Mouse (Mus musculus): ENCODE measurements around the gene Src. TPM values are rescaled to one million over a fixed set of nuclear protein-coding genes. Genes with fewer than 3 reads are reported as not detected.
"Not testable (repeated sequence)": the region's sequence is repeated elsewhere in the genome, so short reads cannot be mapped to it uniquely, and the experiment has no call there.

The Src gene
- 100 to 1,000 TPM; 100 to 104 TPM for total RNA-seq (2021)
- long read RNA-seq, experiment 1, partial matches to known transcripts, result 13 of 19 reads
- long read RNA-seq, experiment 1, other reads (novel, unspliced or antisense), result 4 of 19 reads
- long read RNA-seq, experiment 2, partial matches to known transcripts, result 1 of 25 reads
- long read RNA-seq, experiment 2, other reads (novel, unspliced or antisense), result 21 of 25 reads

DNA sequence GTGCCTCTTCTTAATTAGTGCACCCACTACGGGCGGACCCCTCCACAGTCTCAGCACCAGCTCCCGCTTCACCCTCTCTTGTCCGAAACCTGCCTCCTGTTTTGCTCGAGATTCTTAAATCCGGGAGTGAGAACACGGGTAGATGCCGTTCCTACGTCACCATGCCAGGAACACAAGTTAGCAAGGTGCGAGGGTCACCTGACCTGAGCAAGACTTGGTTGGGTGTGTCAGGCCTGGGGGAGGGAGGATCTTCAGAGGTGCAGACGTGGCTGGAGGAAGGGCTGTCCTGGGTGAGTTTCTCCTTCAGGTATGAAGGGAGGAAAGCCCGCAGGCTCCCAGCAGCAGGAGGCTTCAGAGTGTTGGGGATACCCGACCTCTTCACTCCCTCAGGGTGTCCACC lies at the start of gene Src:
Src (plus strand) TSS at position 239 of the 400 bp plus-strand sequence.
- intact Hi-C loops (cut with DNase I), result no loop called here
- DNase-seq (ENCODE audit: low spot score in 2 of 2), result no peak

DNA sequence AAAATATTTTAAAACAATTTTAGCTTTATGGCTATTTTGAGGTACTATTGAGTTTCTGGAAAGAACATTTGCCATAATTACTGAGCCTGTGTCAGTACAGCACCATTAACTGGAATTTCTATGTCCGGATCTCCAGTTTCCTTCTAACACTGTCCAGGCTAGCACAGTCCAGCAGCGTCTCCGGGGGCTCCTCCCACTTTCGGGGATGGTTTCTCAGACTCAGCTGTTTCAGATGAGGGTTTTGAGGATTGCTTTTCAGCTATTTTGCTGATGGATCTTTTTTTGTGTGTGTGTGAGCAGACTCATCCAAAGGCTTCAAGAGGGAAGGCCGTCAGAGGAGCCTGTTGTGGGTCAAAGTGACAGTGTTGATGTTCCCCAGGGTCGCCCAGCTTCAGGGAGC lies 46.5 kb upstream of the Src start:
- intact Hi-C loops (cut with DNase I), result no loop called here

DNA sequence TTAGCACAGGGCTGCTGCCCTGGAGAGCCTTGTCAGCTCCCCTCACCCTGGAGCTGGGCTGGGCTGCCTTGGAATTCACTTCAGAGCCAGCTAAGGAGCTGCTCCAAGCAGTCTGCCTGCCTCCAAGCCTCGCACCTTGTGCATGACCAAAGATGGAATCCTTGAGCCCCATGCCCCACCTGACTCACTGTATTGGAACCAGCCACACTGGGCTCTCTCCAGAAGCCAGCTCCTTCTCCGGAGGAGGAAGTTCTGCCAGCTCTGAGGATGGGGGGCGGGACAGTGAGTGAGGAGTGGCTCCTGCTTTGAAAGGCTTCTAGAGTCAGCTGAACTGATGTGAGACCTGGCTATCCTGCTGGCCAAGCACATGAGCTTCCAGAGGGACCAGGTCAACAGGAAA lies 44.6 kb upstream of the Src start:
- no peak for DNase-seq (ENCODE audit: low spot score in 2 of 2)
- intact Hi-C loops (cut with DNase I), result no loop called here

More for the DNA sequence above, 46.5 kb upstream of the Src start:
- DNase-seq (ENCODE audit: low spot score in 2 of 2), result no peak

DNA sequence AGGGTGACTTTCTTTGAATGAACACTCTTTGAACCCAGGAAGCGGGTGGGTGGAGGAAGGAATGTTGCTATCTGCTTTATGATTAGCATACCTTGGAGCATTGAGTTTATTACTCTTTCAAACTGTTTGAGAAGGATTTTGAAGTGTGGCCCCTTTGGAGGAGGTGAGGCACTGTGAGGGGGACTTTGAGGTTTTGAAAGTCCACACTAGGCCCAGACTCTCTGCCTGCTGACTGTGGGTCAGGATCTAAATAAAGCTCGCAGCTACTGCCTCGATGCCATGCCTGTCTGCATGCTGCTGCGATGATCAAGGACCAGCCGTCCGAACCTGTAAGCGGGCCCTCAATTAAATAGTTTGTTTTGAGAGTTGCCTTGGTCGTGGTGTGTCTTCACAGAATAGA lies 43.2 kb upstream of the Src start:
- intact Hi-C loops (cut with DNase I), result no loop called here
- DNase-seq (ENCODE audit: low spot score in 2 of 2), result no peak

DNA sequence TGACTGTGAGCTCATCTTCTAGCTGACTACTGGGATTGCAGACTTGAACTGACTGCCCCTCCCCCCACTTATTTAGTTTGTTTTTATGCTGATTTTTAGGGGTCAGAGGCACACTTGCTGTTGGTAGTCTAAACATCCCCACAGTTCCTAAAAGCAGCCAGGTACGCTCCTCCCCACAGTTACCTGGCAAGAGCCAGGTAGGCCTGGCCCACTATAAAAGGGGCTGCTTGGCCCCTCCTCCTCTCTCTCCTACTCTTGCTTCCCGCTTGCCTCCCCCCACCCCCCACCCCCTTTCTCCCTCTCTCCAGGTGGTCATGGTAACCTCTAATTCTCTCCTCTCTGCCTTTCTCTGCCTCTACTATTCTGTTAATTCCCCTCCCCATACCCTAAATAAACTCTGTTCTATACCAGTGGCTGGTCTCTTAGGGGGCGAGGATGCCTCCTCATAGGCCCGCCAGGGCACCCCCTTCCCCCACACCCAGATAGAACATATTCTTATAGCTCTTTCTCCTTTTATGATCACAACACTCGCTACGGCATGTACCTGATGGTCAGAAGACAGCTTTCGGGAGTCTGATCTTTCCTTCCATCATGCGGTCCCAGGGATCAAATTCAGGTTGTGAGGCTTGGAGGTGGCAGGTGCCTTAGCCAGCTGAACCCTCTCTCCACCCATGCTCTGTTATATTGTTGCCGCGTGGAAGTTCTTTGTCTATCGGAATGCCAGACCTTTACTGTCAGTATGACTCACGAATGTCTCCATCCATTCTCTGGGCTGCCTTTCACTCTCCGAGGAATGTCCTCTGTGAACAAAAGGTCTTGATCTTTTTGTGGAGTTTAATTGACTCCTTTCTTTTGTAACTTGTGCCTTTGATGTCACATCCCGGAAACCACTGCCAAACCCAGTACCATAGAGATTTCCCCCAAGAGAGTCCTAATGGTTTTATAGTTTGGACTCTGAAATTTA lies 42.2 kb upstream of the Src start:
- no peak for DNase-seq (ENCODE audit: low spot score in 2 of 2)
- intact Hi-C loops (cut with DNase I), result no loop called here

DNA sequence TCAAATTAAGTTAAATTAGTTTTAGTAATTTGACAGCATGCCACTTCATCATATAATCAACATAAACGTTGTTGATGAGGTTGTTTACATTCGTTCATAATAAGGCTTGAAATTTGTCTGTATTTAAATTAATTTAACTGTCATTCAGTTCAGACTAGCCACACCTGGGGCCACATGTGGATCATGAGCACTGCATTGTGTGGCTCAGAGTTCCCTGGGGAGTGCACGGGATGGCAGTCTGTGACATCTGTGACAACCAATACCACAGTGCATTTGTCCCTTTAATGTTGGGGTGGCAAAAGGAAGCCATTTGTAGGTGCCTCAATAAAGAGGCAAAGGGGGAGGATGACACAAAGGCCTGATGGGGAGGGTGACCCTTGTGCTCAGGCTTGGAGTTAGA lies 41.2 kb upstream of the Src start:
- intact Hi-C loops (cut with DNase I), result no loop called here
- no peak for DNase-seq (ENCODE audit: low spot score in 2 of 2)

DNA sequence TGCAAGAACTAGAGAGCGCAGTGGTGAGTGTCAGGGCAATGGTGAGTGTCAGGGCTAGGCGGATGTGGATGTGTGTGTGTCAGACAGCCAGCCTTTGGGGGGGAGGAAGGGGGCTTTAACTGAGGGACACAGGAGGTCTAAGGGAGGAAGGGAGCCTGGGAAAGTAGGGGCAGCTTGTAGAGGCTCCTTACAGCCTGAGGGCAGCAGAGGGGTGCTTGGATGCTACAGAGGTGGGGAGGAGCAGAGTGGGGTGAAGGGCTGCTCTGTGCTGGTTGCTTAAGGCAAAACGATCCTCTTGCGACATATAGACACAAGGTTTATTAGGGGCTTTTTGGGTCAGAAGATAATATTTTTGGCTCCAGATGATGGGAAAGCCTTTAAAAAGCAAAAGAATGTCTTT lies 33.4 kb upstream of the Src start:
- intact Hi-C loops (cut with DNase I), result no loop called here
- DNase-seq (ENCODE audit: low spot score in 2 of 2), result no peak

DNA sequence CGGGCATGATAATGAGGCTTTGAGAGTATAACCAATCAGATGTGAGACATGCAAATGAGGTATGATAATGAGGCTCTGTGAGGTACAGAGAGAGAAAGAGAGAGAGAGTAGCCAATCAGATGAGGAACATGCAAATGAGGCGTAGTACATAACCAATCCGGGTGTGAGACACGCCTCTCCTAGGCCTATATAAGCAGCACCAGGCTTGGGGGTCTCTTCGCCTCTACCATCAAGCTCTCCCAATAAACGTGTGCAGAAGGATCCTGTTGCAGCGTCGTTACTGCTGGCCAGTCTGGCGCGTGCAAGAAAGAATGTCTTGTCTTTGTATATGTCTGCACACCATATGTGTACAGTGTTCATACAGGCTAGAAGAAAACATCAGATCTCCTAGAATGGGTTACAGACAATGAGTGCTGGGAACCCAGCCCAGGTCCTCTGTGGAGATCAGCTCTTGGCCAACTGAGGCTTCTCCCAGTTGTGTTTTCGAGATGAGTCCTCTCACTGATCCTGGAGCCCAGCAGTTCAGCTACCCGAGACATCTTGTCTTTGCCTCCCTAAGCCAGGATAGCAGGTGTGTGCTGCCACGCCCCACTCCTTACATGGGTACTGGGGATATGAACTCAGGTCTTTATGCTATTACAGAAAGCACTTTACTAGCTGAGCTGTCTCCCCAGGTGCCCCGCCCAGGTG lies 29.2 kb upstream of the Src start:
- intact Hi-C loops (cut with DNase I), result not testable (repeated sequence)

DNA sequence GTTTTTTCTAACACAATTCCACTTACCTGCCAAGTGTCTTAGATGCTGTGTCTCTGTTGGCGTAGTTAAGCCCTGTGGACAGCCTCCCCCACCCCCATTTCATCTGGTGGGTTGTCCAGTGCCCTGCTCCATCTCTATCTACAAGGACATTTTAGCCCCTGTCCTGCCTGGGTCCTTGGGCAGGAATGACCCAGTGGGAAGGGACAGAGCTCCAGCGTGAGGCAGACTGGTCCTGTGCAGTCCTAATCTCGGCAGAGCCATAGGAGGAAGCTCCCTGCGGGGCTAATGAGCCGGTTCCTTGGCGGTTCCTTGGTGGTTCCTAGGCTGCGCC lies 28.7 kb upstream of the Src start:
- no peak for DNase-seq (ENCODE audit: low spot score in 2 of 2)
- intact Hi-C loops (cut with DNase I), result no loop called here

More for the DNA sequence above, 29.2 kb upstream of the Src start:
- DNase-seq (ENCODE audit: low spot score in 2 of 2), result not testable (repeated sequence)

DNA sequence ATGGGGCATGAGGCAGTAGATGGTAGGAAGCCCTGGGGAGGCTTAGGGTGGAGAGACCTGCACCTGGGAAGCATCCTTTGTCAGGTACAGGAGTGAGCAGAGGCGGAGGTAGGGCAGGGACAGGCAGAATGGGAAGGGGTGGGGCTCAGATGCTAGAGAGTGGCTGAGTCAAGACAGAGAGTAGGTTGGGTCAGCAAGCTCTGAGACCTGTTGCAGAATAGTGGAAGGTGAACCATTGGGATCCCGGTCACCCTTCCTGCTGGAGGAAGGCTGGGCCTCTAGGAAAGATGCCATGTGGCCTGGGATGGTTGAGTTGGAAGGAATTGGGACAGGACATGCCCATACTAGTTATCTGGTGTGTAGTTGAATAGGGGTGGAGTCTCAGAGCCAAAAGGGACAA lies 25.9 kb upstream of the Src start:
- DNase-seq (ENCODE audit: low spot score in 2 of 2), result no peak

DNA sequence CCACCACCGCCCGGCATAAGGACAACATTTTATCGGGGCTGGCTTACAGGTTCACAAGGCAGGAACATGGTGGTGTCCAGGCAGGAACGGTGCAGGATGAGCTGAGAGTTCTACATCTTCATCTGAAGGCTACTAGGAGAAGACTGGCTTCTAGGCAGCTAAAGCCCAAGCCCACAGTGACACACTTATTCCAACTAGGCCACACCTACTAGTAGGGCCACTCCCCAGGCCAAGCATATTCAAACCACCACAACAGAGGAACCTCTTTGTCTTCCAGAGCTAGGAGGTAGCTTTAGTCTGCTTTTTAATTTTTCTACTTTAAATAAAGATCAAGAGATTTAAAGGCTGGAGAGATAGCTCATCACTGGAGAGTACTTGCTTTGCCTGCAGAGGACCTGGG lies 24.7 kb upstream of the Src start:
- intact Hi-C loops (cut with DNase I), result no loop called here
- DNase-seq (ENCODE audit: low spot score in 2 of 2), result no peak

More for the DNA sequence above, 25.9 kb upstream of the Src start:
- intact Hi-C loops (cut with DNase I), result no loop called here

DNA sequence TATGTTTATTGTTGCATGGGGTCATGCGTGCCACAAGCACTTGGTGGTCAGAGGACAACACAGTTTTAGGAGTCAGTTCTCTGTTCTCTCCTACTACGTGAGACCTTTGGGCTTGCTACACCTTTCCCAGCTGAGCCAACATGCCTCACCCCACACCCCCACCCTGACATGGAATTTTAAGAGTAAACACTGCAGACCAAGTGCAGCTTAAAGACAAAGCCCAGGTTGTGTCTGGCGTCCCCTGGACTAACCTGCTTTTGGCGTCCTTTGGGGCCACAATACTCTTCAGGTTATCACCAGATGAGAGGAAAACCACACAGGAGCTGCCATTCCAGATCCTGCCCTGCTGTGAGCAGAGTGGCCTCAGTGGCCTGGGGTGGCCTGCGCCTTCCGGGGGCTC lies 23.4 kb upstream of the Src start:
- intact Hi-C loops (cut with DNase I), result no loop called here
- no peak for DNase-seq (ENCODE audit: low spot score in 2 of 2)

DNA sequence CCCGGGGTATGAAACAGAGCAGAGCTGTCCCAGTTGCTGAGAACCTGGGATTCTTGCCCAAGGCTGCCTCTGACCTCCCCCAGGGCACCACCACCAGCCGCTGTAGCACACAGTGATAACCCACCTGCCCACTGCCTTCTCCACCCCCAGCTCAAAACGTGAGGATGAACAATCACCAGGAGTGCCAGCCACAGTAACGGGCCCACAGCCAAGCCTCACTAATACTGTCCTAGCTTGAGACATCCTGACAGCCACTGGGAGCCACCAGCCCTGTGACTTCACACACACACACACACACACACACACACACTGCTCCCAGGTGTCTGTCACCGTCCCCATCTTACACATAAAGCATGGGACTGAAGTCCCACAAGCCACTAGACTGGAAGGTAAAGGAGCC lies 22.9 kb upstream of the Src start:
- intact Hi-C loops (cut with DNase I), result no loop called here
- no peak for DNase-seq (ENCODE audit: low spot score in 2 of 2)

DNA sequence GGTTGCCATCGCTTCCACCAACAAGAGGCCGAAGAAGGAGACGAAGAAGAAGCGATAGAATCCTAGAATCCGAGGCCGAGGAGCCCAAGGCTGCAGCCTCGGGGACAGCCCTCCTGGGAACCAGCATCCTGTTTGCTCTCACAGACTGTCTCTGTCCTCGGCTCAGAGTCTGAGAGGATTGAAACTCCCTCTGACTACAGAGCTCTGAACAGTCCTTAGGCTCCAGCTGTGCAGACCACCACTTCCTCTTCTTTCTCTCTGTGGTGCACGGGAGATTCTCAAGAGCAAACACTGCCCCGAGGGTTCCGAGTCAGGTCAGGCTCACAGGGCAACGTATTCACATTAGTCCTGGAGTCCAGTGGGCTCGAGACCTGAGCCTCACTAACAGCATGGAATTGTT lies 22.3 kb upstream of the Src start:
- intact Hi-C loops (cut with DNase I), result no loop called here
- DNase-seq (ENCODE audit: low spot score in 2 of 2), result no peak

DNA sequence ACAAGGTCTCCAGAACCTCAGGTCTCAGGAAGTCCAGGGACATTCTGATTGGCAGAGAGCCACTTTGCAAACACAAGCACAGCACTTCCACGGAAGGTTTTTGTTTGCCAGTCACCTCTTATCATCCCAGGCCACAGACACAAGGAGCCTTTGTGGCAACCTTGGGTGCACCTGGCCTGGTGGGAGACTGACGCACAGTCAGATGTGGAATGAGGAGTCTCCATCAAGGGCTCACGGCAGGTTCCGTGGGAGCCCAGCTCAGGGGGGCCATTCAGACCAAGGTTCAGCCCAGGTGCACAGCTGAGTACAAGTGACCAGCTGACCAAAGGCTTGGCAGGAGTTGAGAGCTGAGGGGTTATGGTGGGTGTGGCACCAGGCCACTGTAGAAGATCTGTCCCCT lies 20.9 kb upstream of the Src start:
- intact Hi-C loops (cut with DNase I), result no loop called here
- no peak for DNase-seq (ENCODE audit: low spot score in 2 of 2)

DNA sequence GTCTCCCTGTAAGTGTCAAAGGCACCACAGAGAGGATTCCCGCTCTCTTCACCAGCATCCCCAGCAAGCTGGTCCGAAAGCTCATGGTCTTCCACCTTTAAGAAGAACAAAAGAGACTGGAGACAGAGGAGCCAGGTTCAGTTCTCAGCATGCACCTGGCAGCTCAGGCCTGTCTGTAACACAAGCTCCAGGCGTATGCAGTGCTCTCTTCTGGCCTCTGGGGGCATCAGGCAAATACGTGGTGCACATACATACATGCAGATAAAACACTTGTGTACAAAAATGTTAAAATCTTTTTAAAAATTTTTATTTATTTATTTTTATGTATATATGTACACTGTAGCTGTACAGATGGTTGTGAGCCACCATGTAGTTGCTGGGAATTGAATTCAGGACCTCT lies 19.7 kb upstream of the Src start:
- intact Hi-C loops (cut with DNase I), result no loop called here
- DNase-seq (ENCODE audit: low spot score in 2 of 2), result no peak

DNA sequence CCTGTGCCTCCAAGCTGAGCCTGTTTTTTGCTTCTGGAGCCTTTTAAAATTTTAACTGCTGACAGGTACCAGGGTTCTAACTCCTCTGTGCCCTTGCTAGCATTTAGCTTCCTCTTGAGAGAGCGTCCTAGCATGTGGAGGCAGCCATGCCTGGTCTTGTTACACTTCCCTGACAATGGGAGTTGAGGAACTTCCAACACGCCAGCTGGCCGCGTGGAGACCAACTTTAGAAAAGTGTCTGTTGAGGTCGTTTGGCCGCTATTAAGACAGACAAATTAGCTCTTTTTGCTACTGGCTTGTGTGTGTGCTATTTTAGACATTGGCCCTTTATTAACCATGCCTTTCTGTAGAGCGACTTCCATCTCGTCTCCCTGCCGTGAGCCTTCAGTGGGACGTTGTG lies 18.4 kb upstream of the Src start:
- no peak for DNase-seq (ENCODE audit: low spot score in 2 of 2)
- intact Hi-C loops (cut with DNase I), result no loop called here

DNA sequence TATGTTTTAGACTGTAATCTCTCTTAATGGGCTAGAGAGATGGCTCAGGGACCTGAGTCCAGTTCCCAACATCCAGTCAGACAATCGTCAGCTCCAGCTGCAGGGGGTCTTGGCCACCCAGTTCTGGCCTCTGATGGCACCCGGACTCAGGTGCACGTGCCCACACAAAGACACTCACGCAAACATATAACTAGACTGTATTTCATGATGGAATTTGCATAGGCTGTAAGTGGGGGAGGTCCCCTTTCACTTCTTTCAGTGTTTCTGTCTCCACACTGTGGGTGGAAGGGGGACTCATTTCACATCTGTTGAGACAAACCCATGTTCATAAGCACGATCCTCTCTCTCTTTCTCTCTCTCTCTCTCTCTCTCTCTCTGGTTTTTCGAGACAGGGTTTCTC lies 17.8 kb upstream of the Src start:
- intact Hi-C loops (cut with DNase I), result no loop called here
- DNase-seq (ENCODE audit: low spot score in 2 of 2), result no peak

DNA sequence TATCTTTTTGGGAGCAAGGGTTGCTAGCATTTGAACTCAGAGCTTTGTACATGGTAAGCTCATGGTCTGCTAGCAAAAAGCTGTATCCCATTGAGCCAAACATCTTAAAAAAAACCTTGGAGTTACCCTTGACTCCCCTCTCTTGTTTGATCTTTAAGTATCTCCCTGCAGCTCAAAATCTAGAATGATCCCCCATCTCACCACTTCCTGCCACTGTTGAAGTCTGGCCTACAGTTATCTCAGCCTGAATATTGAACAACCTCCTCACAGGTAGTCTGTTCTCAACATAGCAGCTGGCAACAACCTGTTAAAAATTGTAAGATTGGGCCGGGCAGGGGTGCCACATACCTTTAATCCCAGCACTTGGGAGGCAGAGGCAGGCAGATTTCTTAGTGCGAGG lies 17.0 kb upstream of the Src start:
- intact Hi-C loops (cut with DNase I), result no loop called here
- no peak for DNase-seq (ENCODE audit: low spot score in 2 of 2)

DNA sequence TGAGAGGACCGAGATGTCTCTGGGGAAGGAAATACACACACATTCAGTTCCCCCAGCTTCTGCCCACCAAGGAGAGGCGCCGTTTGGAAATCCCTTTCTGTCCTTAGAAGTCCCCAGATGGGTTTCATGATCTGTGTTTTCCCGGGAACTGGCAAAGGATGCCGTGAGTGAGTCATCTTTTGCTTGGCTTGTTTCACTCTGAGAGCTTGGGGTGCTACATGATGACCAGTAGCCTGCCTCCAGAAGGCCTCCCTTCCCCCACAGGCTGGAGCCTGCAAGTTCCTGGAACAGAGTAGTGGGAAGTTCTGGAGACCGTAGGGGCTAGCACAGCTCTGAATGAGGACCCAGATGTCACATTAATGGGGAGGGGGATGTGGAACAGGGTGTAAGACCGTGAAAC lies 10.6 kb upstream of the Src start:
- intact Hi-C loops (cut with DNase I), result no loop called here
- peak in 1 of 2 experiments; percentile 67 for DNase-seq (ENCODE audit: low spot score in 2 of 2)

All from left cerebral cortex, postnatal 14 days (tissue).